Mouse (Mus musculus) heart, adult 10 weeks (tissue): ENCODE results near the gene Klra10. TPM values are rescaled to one million over a fixed set of nuclear protein-coding genes. Genes with fewer than 3 reads are reported as not detected.

ENCODE experiments used
- polyA plus RNA-seq: library from polyadenylated mRNA; stranded (reverse); fragments of 350-450 nt; fragmentation: Illumina TruSeq; extraction: RNeasy Lipid Tissue Mini Kit (QIAGEN cat#74804); gene quantifications from one replicate; pipeline ENCODE4 v1.2.3, GENCODE M21; 2014; ENCODE audit warnings: low read depth, low replicate concordance

Klra10 gene
- not detected for polyA plus RNA-seq

DNA sequence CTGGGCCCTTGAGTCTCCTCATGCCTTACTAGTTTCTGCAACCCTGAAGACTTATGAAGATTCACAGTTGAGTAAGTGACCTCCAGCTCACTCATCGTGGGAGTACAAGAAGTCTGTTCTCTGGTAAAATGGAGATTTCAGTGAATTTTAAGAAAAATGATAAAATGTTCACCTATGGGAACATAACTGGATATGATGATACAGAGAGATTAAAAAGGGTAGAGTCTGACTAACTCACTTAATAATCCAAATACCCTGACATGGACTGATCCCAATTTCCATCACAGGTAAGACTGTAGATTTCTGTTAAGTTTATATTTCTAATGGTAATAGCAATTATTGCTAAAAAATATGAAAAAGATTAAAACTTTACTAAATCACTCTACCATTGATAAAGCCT, at the start of gene Klra10:
Klra10 (minus strand) TSS at position 101 of the 400 bp plus-strand sequence.

DNA sequence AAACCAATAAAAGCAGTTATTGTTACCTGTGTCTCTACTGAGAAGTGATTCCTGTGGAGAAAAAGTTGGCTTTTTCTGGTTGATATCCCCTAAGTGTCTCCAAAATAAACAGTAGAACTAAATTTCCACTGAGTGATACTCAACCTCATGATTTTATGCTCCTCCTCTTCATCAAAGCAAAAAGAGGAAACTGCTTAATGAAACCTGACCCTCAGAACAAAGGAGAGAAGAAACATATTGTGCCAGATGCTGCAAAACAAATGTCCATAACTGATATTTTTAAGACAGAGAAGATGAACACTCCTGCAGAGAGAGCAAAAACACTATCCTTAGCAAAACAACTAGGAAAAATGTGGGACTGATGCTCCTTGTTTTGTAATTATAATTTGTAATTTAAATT, 48.5 kb downstream of the Klra10 start, which contains the start of gene Klra7:
Klra7 (minus strand) TSS at position 101 of the 400 bp plus-strand sequence.

Other genes starting within 250 kb of the Klra10 start
- gene Klra4, start 214.7 kb downstream of the Klra10 start, polyA plus RNA-seq: not detected
- not detected for gene Klra8, start 152.0 kb downstream of the Klra10 start, polyA plus RNA-seq
- 3.1 TPM for gene Klra9, start 88.8 kb downstream of the Klra10 start, polyA plus RNA-seq
- not detected for gene Klra7, start 48.6 kb downstream of the Klra10 start, polyA plus RNA-seq
- not detected for gene Klra3, start 55.6 kb upstream of the Klra10 start, polyA plus RNA-seq
- gene Klra1, start 104.9 kb upstream of the Klra10 start, polyA plus RNA-seq: not detected